Mouse (Mus musculus) CH12.LX (cell line): ENCODE measurements around the gene Scrn2. TPM values are rescaled to one million over a fixed set of nuclear protein-coding genes. Genes with fewer than 3 reads are reported as not detected.

Source experiments
- DNase-seq: peaks from one replicate; pipeline ENCODE4 v3.0.0-alpha.2; 2013; ENCODE audit errors: extremely low read depth
- H3K27ac ChIP-seq: 2 replicates; pipeline ENCODE4 v1.5.1; 2012; ENCODE audit warnings: low read depth, mild to moderate bottlenecking, control low read depth, moderate library complexity; ENCODE audit not compliant: insufficient read depth
- H3K27me3 ChIP-seq: replicated peaks from 2 replicates; pipeline ENCODE3; 2012; ENCODE audit warnings: inconsistent platforms
- H3K36me3 ChIP-seq, 2 experiments: replicated peaks in 1 of 2; 2 replicates each; pipeline versions ENCODE3 to v1.6.1; 2012; ENCODE audit warnings: inconsistent platforms in 1 of 2, low read length in 1 of 2, mild to moderate bottlenecking in 1 of 2, mixed read lengths in 1 of 2, moderate library complexity in 1 of 2; ENCODE audit not compliant: control insufficient read depth in 1 of 2, insufficient read depth in 1 of 2
- H3K4me1 ChIP-seq, 2 experiments: 2 replicates each; pipeline ENCODE4 v1.6.1; 2012; ENCODE audit warnings: inconsistent platforms in 1 of 2, moderate library complexity in 1 of 2; ENCODE audit not compliant: insufficient read depth in 2 of 2, control insufficient read depth in 1 of 2
- H3K4me2 ChIP-seq: 2 replicates; pipeline ENCODE4 v1.6.1; 2012; ENCODE audit warnings: low read depth, mild to moderate bottlenecking, control low read depth; ENCODE audit not compliant: poor library complexity, insufficient read depth, severe bottlenecking
- H3K4me3 ChIP-seq, 3 experiments: fragments of 150-350 bp in 1 of 3; sonication (generic) in 1 of 3; replicated peaks in 1 of 3; 2 replicates each; pipeline versions ENCODE3 to v1.5.1; 2011 to 2012; ENCODE audit warnings: low read depth in 2 of 3, low read length in 2 of 3, mild to moderate bottlenecking in 2 of 3, moderate library complexity in 2 of 3, control low read depth in 1 of 3, improper control_type of control experiment in 1 of 3, inconsistent platforms in 1 of 3, mixed read lengths in 1 of 3; ENCODE audit not compliant: poor library complexity in 1 of 3
- H3K79me2 ChIP-seq: replicated peaks from 2 replicates; pipeline ENCODE4 v1.6.1; 2012; ENCODE audit warnings: mild to moderate bottlenecking, moderate library complexity; ENCODE audit not compliant: control insufficient read depth, poor library complexity, insufficient read depth, severe bottlenecking; ENCODE audit errors: extremely low read depth
- H3K9ac ChIP-seq: 2 replicates; pipeline ENCODE4 v1.6.1; 2012; ENCODE audit warnings: low read depth, mild to moderate bottlenecking, control low read depth, moderate library complexity; ENCODE audit not compliant: insufficient read depth
- H3K9me3 ChIP-seq: replicated peaks from 2 replicates; pipeline ENCODE3; 2012; ENCODE audit warnings: low read length, inconsistent platforms, mixed read lengths
- CHD1 ChIP-seq: IDR thresholded peaks from 2 replicates; pipeline ENCODE4 v1.6.1; 2012; ENCODE audit warnings: low read depth, low read length, improper control_type of control experiment, inconsistent platforms
- CHD2 ChIP-seq: IDR thresholded peaks from 2 replicates; pipeline ENCODE4 v1.6.1; 2011; ENCODE audit warnings: low read length, improper control_type of control experiment
- CTCF ChIP-seq, 2 experiments: IDR thresholded peaks in 1 of 2; conservative IDR thresholded peaks in 1 of 2; 2 replicates each; pipeline ENCODE4 v1.5.1; 2011 to 2012; ENCODE audit warnings: low read depth in 2 of 2, low read length in 2 of 2, improper control_type of control experiment in 1 of 2, inconsistent platforms in 1 of 2, mild to moderate bottlenecking in 1 of 2, moderate library complexity in 1 of 2
- ELF1 ChIP-seq: IDR thresholded peaks from 2 replicates; pipeline ENCODE4 v1.6.1; 2014; ENCODE audit warnings: low read depth, mild to moderate bottlenecking, inconsistent platforms, low read length, improper control_type of control experiment
- EP300 ChIP-seq: IDR thresholded peaks from 2 replicates; pipeline ENCODE4 v1.6.1; 2011; ENCODE audit warnings: low read length, improper control_type of control experiment
- GABPA ChIP-seq: IDR thresholded peaks from 2 replicates; pipeline ENCODE4 v1.6.1; 2012; ENCODE audit warnings: low read depth, low read length, improper control_type of control experiment, inconsistent platforms; ENCODE audit not compliant: insufficient replicate concordance
- IRF4 ChIP-seq: IDR thresholded peaks from 2 replicates; pipeline ENCODE4 v1.6.1; 2014; ENCODE audit warnings: low read depth, mild to moderate bottlenecking, inconsistent platforms, low read length, improper control_type of control experiment
- JUN ChIP-seq: IDR thresholded peaks from 2 replicates; pipeline ENCODE4 v1.6.1; 2011; ENCODE audit warnings: low read depth, mild to moderate bottlenecking, low read length, improper control_type of control experiment, moderate library complexity; ENCODE audit not compliant: insufficient read depth
- MAX ChIP-seq: IDR thresholded peaks from 2 replicates; pipeline ENCODE4 v1.6.1; 2011; ENCODE audit warnings: low read length, improper control_type of control experiment
- MEF2A ChIP-seq: IDR thresholded peaks from 2 replicates; pipeline ENCODE4 v1.6.1; 2014; ENCODE audit warnings: low read depth, mild to moderate bottlenecking, inconsistent platforms, low read length, improper control_type of control experiment, borderline replicate concordance
- MYC ChIP-seq: IDR thresholded peaks from 2 replicates; pipeline ENCODE4 v1.6.1; 2011; ENCODE audit warnings: low read depth, mild to moderate bottlenecking, improper control_type of control experiment, low read length
- NELFE ChIP-seq: IDR thresholded peaks from 2 replicates; pipeline ENCODE4 v1.6.1; 2011; ENCODE audit warnings: low read depth, low read length, improper control_type of control experiment
- NRF1 ChIP-seq: IDR thresholded peaks from 2 replicates; pipeline ENCODE4 v1.6.1; 2014; ENCODE audit warnings: low read depth, mild to moderate bottlenecking, inconsistent platforms, low read length, improper control_type of control experiment, moderate library complexity
- POLR2A ChIP-seq: IDR thresholded peaks from 2 replicates; pipeline ENCODE4 v1.6.1; 2011; ENCODE audit warnings: low read depth, mild to moderate bottlenecking, improper control_type of control experiment, low read length
- RAD21 ChIP-seq: IDR thresholded peaks from 2 replicates; pipeline ENCODE4 v1.6.1; 2011; ENCODE audit warnings: low read depth, mild to moderate bottlenecking, low read length, improper control_type of control experiment, moderate library complexity
- SIN3A ChIP-seq: IDR thresholded peaks from 2 replicates; pipeline ENCODE4 v1.6.1; 2012; ENCODE audit warnings: low read length, improper control_type of control experiment, inconsistent platforms
- SMC3 ChIP-seq: IDR thresholded peaks from 2 replicates; pipeline ENCODE4 v1.6.1; 2011; ENCODE audit warnings: low read depth, low read length, improper control_type of control experiment
- USF1 ChIP-seq: IDR thresholded peaks from 2 replicates; pipeline ENCODE4 v1.6.1; 2014; ENCODE audit warnings: low read depth, mild to moderate bottlenecking, inconsistent platforms, low read length, improper control_type of control experiment
- ZKSCAN1 ChIP-seq: IDR thresholded peaks from 2 replicates; pipeline ENCODE4 v1.6.1; 2012; ENCODE audit warnings: low read depth, inconsistent platforms, low read length, improper control_type of control experiment, borderline replicate concordance
- ZMIZ1 ChIP-seq: IDR thresholded peaks from 2 replicates; pipeline ENCODE4 v1.6.1; 2012; ENCODE audit warnings: low read depth, mild to moderate bottlenecking, inconsistent platforms, low read length, improper control_type of control experiment
- dilution Hi-C: fragments of 300-500 bp; cut with MboI; formaldehyde crosslinking; loops from 2 replicates; pipeline ENCODE4 v1.14.3; 2020; ENCODE audit warnings: low sequenced_read_pairs; ENCODE audit not compliant: extremely low pct_unique_long_range_greater_than_20kb, extremely low pct_ligation_motif_present
- in situ Hi-C: fragments of 300-500 bp; cut with MboI; formaldehyde crosslinking; loops from 3 replicates; pipeline ENCODE4 v1.14.3; 2019; ENCODE audit warnings: low sequenced_read_pairs, low pct_ligation_motif_present, low pct_unique_long_range_greater_than_20kb, mixed read lengths
- polyA plus RNA-seq: library from polyadenylated mRNA; unstranded; fragments of >175 nt; gene quantifications from 2 replicates; pipeline ENCODE4 v1.2.1, GENCODE M21; 2012; ENCODE audit warnings: low read depth; ENCODE audit not compliant: insufficient read length
- total RNA-seq, 2 experiments: library from RNA; depleted of rRNA; stranded (reverse); fragments of 300-350 nt in 1 of 2; fragments of >200 nt in 1 of 2; gene quantifications; 2 replicates each; pipeline ENCODE4 v1.2.3; 2012 to 2014

Gene Scrn2
- total and polyA plus RNA-seq, 3 experiments: 34.5 to 55.8 (median 35.2) TPM

DNA sequence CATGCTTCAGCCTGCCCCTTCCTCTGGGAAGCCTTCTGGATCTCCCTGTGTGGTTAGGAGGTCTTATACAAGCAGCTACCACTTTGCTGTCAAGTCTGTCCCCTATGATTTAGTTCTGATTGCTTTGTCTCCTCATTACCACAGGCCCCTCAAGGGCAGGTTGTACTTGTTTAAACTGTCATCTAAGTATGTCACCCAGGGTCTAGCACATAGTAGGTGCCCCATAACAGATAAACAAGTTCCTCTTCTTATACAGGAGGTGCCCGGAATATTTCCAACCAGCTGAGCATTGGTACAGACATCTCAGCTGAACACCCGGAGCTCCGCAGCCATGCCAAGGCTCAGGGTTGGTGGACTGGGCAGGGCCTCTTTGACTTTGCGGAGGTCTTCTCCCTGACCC is 2.8 kb downstream of the Scrn2 start:
- H3K79me2 ChIP-seq: no peaks in the 10 kb centered on the region
- dilution Hi-C loops (no loop called here), in situ Hi-C loops (no loop called here)
- H3K36me3 ChIP-seq: peaks cover 19 to 58% of the 10 kb centered on the region in 2 experiments
- no peak overlapping the region for H3K9ac ChIP-seq
- no peak overlapping the region for H3K27ac ChIP-seq
- H3K9me3 ChIP-seq: no peaks in the 10 kb centered on the region
- no peak overlapping the region for H3K4me3 ChIP-seq
- peaks cover 3 to 18% of the 10 kb centered on the region in 2 experiments; a peak in 2 of 4 replicates for H3K4me1 ChIP-seq
- H3K4me2 ChIP-seq: no peak overlapping the region
- TF ChIP-seq MAX (no peak), IRF4 (no peak), ZKSCAN1 (no peak), MEF2A (no peak), USF1 (no peak), ELF1 (no peak), SMC3 (no peak), NRF1 (no peak), POLR2A (no peak), NELFE (no peak), GABPA (no peak), CHD1 (no peak), MYC (no peak), ZMIZ1 (no peak), JUN (no peak), CTCF (conservative IDR thresholded peaks at IDR 0.05 in 1 of 2, IDR thresholded peaks at IDR 0.05 in 1 of 2; ENCODE audit: low read depth in 2 of 2, low read length in 2 of 2) (no peak)
- H3K27me3 ChIP-seq: no peaks in the 10 kb centered on the region
- DNase-seq: no peak

DNA sequence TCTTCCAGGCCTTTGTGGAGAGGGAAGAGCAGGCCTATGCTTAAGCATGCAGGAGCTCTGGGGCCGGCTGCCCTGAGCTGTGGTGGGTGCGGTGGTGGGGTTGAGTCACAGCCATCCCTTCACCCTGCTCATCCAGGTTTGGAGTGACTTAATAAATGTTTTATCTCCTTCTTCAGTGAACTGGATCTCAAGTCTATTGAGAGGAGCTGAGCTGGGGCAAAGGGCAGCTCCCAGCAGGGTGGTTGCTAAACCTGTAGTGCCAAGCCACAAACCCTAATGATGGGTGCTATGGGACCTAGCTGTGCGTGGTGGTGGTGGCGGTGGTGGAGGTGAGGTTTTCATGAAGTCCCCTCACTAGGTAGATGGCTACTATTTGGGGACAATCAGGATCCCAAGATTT is 4.0 kb downstream of the Scrn2 start:
- no peaks in the 10 kb centered on the region for H3K9me3 ChIP-seq
- H3K27ac ChIP-seq: no peak overlapping the region
- H3K27me3 ChIP-seq: no peaks in the 10 kb centered on the region
- H3K4me3 ChIP-seq: no peak overlapping the region
- peaks cover 3 to 18% of the 10 kb centered on the region in 2 experiments; a peak in 2 of 4 replicates for H3K4me1 ChIP-seq
- H3K9ac ChIP-seq: no peak overlapping the region
- peaks cover 19 to 55% of the 10 kb centered on the region in 2 experiments for H3K36me3 ChIP-seq
- H3K4me2 ChIP-seq: no peak overlapping the region
- DNase-seq: no peak
- dilution Hi-C loops (no loop called here), in situ Hi-C loops (no loop called here)
- no peak for TF ChIP-seq CHD2
- no peak for TF ChIP-seq RAD21
- TF ChIP-seq ZKSCAN1: no peak
- TF ChIP-seq NELFE: no peak
- no peak for TF ChIP-seq SIN3A
- TF ChIP-seq GABPA: no peak
- TF ChIP-seq MYC: no peak
- no peak for TF ChIP-seq MAX
- no peak for TF ChIP-seq MEF2A
- TF ChIP-seq USF1: no peak
- no peak for TF ChIP-seq EP300
- no peak for TF ChIP-seq POLR2A
- TF ChIP-seq SMC3: no peak
- H3K79me2 ChIP-seq: no peaks in the 10 kb centered on the region
